Mouse (Mus musculus) liver, embryonic 14.5 days (tissue): ENCODE measurements around the gene Incenp. TPM values are rescaled to one million over a fixed set of nuclear protein-coding genes. Genes with fewer than 3 reads are reported as not detected.

Source experiments
- ATAC-seq: fragments of 200-750 bp; cut with Nextera tagmentation; 2 replicates; pipeline ENCODE4 v1.8.0; 2017; ENCODE audit warnings: moderate number of reproducible peaks, mild to moderate bottlenecking, moderate library complexity; ENCODE audit not compliant: insufficient read depth
- DNase-seq, 3 experiments: peaks; one replicate each; pipeline ENCODE4 v3.0.0-alpha.2; 2012 to 2013; ENCODE audit warnings: low read depth in 3 of 3, low spot score in 3 of 3
- H3K27ac ChIP-seq: fragments of 300-500 bp; sonication (generic); 2 replicates; pipeline ENCODE4 v1.5.1; 2014; ENCODE audit warnings: moderate library complexity, mild to moderate bottlenecking, control low read depth, inconsistent platforms
- H3K27me3 ChIP-seq: fragments of 300-500 bp; sonication (generic); 2 replicates; pipeline ENCODE4 v1.6.1; 2014; ENCODE audit warnings: mild to moderate bottlenecking, low read length, moderate library complexity; ENCODE audit not compliant: control insufficient read depth, insufficient read depth
- H3K36me3 ChIP-seq: fragments of 300-500 bp; sonication (generic); replicated peaks from 2 replicates; pipeline ENCODE4 v1.6.1; 2014; ENCODE audit warnings: low read depth; ENCODE audit not compliant: control insufficient read depth, insufficient read depth
- H3K4me1 ChIP-seq, 2 experiments: fragments of 200-500 bp in 1 of 2; fragments of 300-500 bp in 1 of 2; sonication (generic) in 1 of 2; replicated peaks; 2 replicates each; pipeline ENCODE4 v1.6.1; 2012 to 2014; ENCODE audit warnings: antibody characterized with exemption in 1 of 2, inconsistent platforms in 1 of 2, low read length in 1 of 2; ENCODE audit not compliant: control insufficient read depth in 2 of 2, insufficient read depth in 2 of 2
- H3K4me2 ChIP-seq: fragments of 300-500 bp; sonication (generic); 2 replicates; pipeline ENCODE4 v1.6.1; 2014; ENCODE audit warnings: low read depth, mild to moderate bottlenecking, control low read depth, moderate library complexity
- H3K4me3 ChIP-seq, 2 experiments: fragments of 200-500 bp in 1 of 2; fragments of 300-500 bp in 1 of 2; sonication (generic) in 1 of 2; 2 replicates each; pipeline ENCODE4 v1.5.1; 2012 to 2014; ENCODE audit warnings: low read depth in 2 of 2, low read length in 2 of 2, mild to moderate bottlenecking in 2 of 2, control low read depth in 1 of 2, inconsistent platforms in 1 of 2, moderate library complexity in 1 of 2; ENCODE audit not compliant: insufficient read depth in 1 of 2
- H3K9ac ChIP-seq: fragments of 300-500 bp; sonication (generic); replicated peaks from 2 replicates; pipeline ENCODE4 v1.6.1; 2014; ENCODE audit warnings: mild to moderate bottlenecking, control low read depth, moderate library complexity
- H3K9me3 ChIP-seq: fragments of 300-500 bp; sonication (generic); 2 replicates; pipeline ENCODE4 v1.6.1; 2016; ENCODE audit warnings: low read length, mixed read lengths; ENCODE audit not compliant: control insufficient read depth
- CTCF ChIP-seq: IDR thresholded peaks from 2 replicates; pipeline ENCODE4 v1.5.1; 2016; ENCODE audit warnings: antibody characterized with exemption, low read depth, control low read depth
- EP300 ChIP-seq: IDR thresholded peaks from 2 replicates; pipeline ENCODE4 v1.6.1; 2016; ENCODE audit warnings: antibody characterized with exemption, low read depth
- WGBS: fragments of 180-500 bp; shearing (Covaris S2); extraction: QIAGEN DNeasy Blood & Tissue Kit; methylation state at CpG from one replicate; pipeline ENCODE4 v1.1.7; 2014; ENCODE audit not compliant: insufficient replicate concordance; 5-methylcytosine and 5-hydroxymethylcytosine counted together
- polyA plus RNA-seq, 2 experiments: library from polyadenylated mRNA; depleted of rRNA in 1 of 2; stranded (reverse) in 1 of 2; unstranded in 1 of 2; fragments of >200 nt; fragmentation: Nextera tagmentation in 1 of 2; extraction: Ambion mirVana in 1 of 2; gene quantifications; 2 replicates each; pipeline versions ENCODE4 v1.2.1 to v1.2.3; 2012 to 2014

Gene Incenp
- polyA plus RNA-seq (2012; rRNA removed), result 51.1 and 69.7 TPM in 2 replicates
- polyA plus RNA-seq (2014; fragmentation: Nextera tagmentation; extraction: Ambion mirVana), result 72.0 and 86.3 TPM in 2 replicates

GRCm38 (mm10) chr19:9899072-9899779 lies at the start of gene Incenp:
TSS of gene Incenp (minus strand) at chr19:9899551.
- peaks cover 34% of the 10 kb centered on the region for H3K36me3 ChIP-seq
- H3K27me3 ChIP-seq, result no peaks in the 10 kb centered on the region
- H3K4me1 ChIP-seq, result peaks cover 34 to 42% of the 10 kb centered on the region in 2 experiments
- under 1% methylated on average over 58 of the region's 58 CpGs for WGBS
- no peaks in the 10 kb centered on the region for H3K9me3 ChIP-seq
- ATAC-seq, result peak; percentile 95
- DNase-seq, result peak; percentile 99 to 100 (median 99)
- TF ChIP-seq EP300 (no peak; the same call in none of the 2 replicates), CTCF (no peak)
- H3K4me3 ChIP-seq, result peak within 1 kb of the TSS; percentile 89 to 97
- H3K4me2 ChIP-seq, result peak within 1 kb of the TSS; percentile 99
- H3K27ac ChIP-seq, result peak within 1 kb of the TSS; percentile 89
- H3K9ac ChIP-seq, result peak within 1 kb of the TSS; percentile 98

- ATAC-seq, result no peak
Observed at GRCm38 (mm10) chr19:9946986-9947385, 47.6 kb upstream of the Incenp start.

GRCm38 (mm10) chr19:9945800-9946564 lies 46.6 kb upstream of the Incenp start:
- ATAC-seq (no peak), DNase-seq (no peak)
- H3K4me1 ChIP-seq, result peaks cover 3 to 14% of the 10 kb centered on the region in 2 experiments
- no peaks in the 10 kb centered on the region for H3K9me3 ChIP-seq
- H3K9ac ChIP-seq, result no peak overlapping the region
- H3K27me3 ChIP-seq, result no peaks in the 10 kb centered on the region
- no peaks in the 10 kb centered on the region for H3K36me3 ChIP-seq
- 76% methylated on average over 8 of the region's 8 CpGs for WGBS
- H3K4me2 ChIP-seq, result no peak overlapping the region
- TF ChIP-seq EP300 (no peak), CTCF (no peak)
- H3K4me3 ChIP-seq, result no peak overlapping the region
- no peak overlapping the region for H3K27ac ChIP-seq

More at GRCm38 (mm10) chr19:9946986-9947385, 47.6 kb upstream of the Incenp start:
- TF ChIP-seq CTCF (no peak), EP300 (no peak)
- WGBS, result 71% methylated on average over 3 of the region's 3 CpGs
- H3K9ac ChIP-seq, result no peak overlapping the region
- H3K27ac ChIP-seq, result no peak overlapping the region
- no peak overlapping the region for H3K4me2 ChIP-seq
- no peaks in the 10 kb centered on the region for H3K36me3 ChIP-seq
- DNase-seq, result no peak
- no peak overlapping the region for H3K4me3 ChIP-seq
- peaks cover 3 to 11% of the 10 kb centered on the region in 2 experiments for H3K4me1 ChIP-seq
- no peaks in the 10 kb centered on the region for H3K27me3 ChIP-seq
- H3K9me3 ChIP-seq, result no peaks in the 10 kb centered on the region

GRCm38 (mm10) chr19:9942539-9943533 lies 43.5 kb upstream of the Incenp start:
- TF ChIP-seq EP300 (no peak), CTCF (no peak)
- no peaks in the 10 kb centered on the region for H3K27me3 ChIP-seq
- peaks cover 13 to 33% of the 10 kb centered on the region in 2 experiments for H3K4me1 ChIP-seq
- DNase-seq (no peak), ATAC-seq (no peak)
- H3K4me3 ChIP-seq, result no peak overlapping the region
- no peak overlapping the region for H3K27ac ChIP-seq
- H3K4me2 ChIP-seq, result no peak overlapping the region
- WGBS, result 38% methylated on average over 10 of the region's 10 CpGs
- no peaks in the 10 kb centered on the region for H3K36me3 ChIP-seq
- H3K9me3 ChIP-seq, result no peaks in the 10 kb centered on the region
- H3K9ac ChIP-seq, result no peak overlapping the region
